Mouse (Mus musculus) limb, embryonic 14.5 days (tissue): ENCODE results near the gene Slc35g3. TPM values are rescaled to one million over a fixed set of nuclear protein-coding genes. Genes with fewer than 3 reads are reported as not detected.
"Not testable (repeated sequence)": the region's sequence is repeated elsewhere in the genome, so short reads cannot be mapped to it uniquely, and the experiment has no call there.

Experiments used
- ATAC-seq: fragments of 200-750 bp; cut with Nextera tagmentation; 2 replicates; pipeline ENCODE4 v1.8.0; 2017; ENCODE audit warnings: low read depth, moderate number of reproducible peaks, moderate TSS enrichment; ENCODE audit not compliant: low FRiP score
- DNase-seq: peaks from one replicate; pipeline ENCODE4 v3.0.0-alpha.2; 2015; ENCODE audit warnings: low spot score
- H3K27ac ChIP-seq: fragments of 300-500 bp; sonication (generic); replicated peaks from 2 replicates; pipeline ENCODE4 v1.5.1; 2014; ENCODE audit warnings: low read depth, mild to moderate bottlenecking, low read length, moderate library complexity, mixed read lengths
- H3K27me3 ChIP-seq: fragments of 300-500 bp; sonication (generic); 2 replicates; pipeline ENCODE4 v1.6.1; 2014; ENCODE audit warnings: low read length, mixed read lengths; ENCODE audit not compliant: control insufficient read depth, insufficient read depth
- H3K36me3 ChIP-seq: fragments of 300-500 bp; sonication (generic); 2 replicates; pipeline ENCODE4 v1.6.1; 2014; ENCODE audit warnings: mild to moderate bottlenecking, low read length, moderate library complexity, mixed read lengths; ENCODE audit not compliant: control insufficient read depth, insufficient read depth
- H3K4me1 ChIP-seq: fragments of 300-500 bp; sonication (generic); 2 replicates; pipeline ENCODE4 v1.6.1; 2014; ENCODE audit warnings: antibody characterized with exemption, low read length, mixed read lengths; ENCODE audit not compliant: control insufficient read depth, insufficient read depth
- H3K4me2 ChIP-seq: fragments of 300-500 bp; sonication (generic); replicated peaks from 2 replicates; pipeline ENCODE4 v1.6.1; 2014; ENCODE audit warnings: low read depth, mild to moderate bottlenecking, low read length, moderate library complexity; ENCODE audit not compliant: severe bottlenecking
- H3K4me3 ChIP-seq: fragments of 300-500 bp; sonication (generic); replicated peaks from 2 replicates; pipeline ENCODE4 v1.5.1; 2014; ENCODE audit warnings: low read length
- H3K9ac ChIP-seq: fragments of 300-500 bp; sonication (generic); 2 replicates; pipeline ENCODE4 v1.6.1; 2014; ENCODE audit warnings: mild to moderate bottlenecking, low read depth, low read length, moderate library complexity; ENCODE audit not compliant: severe bottlenecking
- H3K9me3 ChIP-seq: fragments of 300-500 bp; sonication (generic); 2 replicates; pipeline ENCODE4 v1.6.1; 2016; ENCODE audit warnings: low read length; ENCODE audit not compliant: control insufficient read depth
- POLR2A ChIP-seq: fragments of 200-500 bp; IDR thresholded peaks from 2 replicates; pipeline ENCODE4 v1.8.0; 2012; ENCODE audit warnings: inconsistent platforms, mild to moderate bottlenecking, moderate library complexity, borderline replicate concordance; ENCODE audit not compliant: insufficient read depth, insufficient read length; ENCODE audit errors: extremely low read depth
- WGBS: fragments of 180-500 bp; shearing (Covaris S2); extraction: QIAGEN DNeasy Blood & Tissue Kit; methylation state at CpG from one replicate; pipeline ENCODE4 v1.1.7; 2014; 5-methylcytosine and 5-hydroxymethylcytosine counted together
- polyA plus RNA-seq, 2 experiments: library from polyadenylated mRNA; depleted of rRNA in 1 of 2; stranded (reverse) in 1 of 2; unstranded in 1 of 2; fragments of >200 nt; fragmentation: Nextera tagmentation in 1 of 2; extraction: Ambion mirVana in 1 of 2; gene quantifications; 2 replicates each; pipeline versions ENCODE4 v1.2.1 to v1.2.3; 2012 to 2014

Slc35g3 gene
- polyA plus RNA-seq, 2 experiments, result 0.21 to 0.23 TPM

GRCm38 (mm10) chr11:69751635-69752034 lies 10.1 kb downstream of the Slc35g3 start:
- Histone ChIP-seq H3K9me3 (no peaks in the 10 kb centered on the region), H3K4me1 (peaks cover 15% of the 10 kb centered on the region), H3K9ac (no peak overlapping the region; the same call in 1 of the 2 replicates), H3K27me3 (no peaks in the 10 kb centered on the region), H3K4me3 (no peak overlapping the region), H3K4me2 (no peak overlapping the region), H3K27ac (no peak overlapping the region), H3K36me3 (peaks cover 11% of the 10 kb centered on the region)
- no peak for TF ChIP-seq POLR2A
- 75% methylated on average over 3 of the region's 3 CpGs for WGBS
- ATAC-seq (no peak), DNase-seq (no peak)

DNA sequence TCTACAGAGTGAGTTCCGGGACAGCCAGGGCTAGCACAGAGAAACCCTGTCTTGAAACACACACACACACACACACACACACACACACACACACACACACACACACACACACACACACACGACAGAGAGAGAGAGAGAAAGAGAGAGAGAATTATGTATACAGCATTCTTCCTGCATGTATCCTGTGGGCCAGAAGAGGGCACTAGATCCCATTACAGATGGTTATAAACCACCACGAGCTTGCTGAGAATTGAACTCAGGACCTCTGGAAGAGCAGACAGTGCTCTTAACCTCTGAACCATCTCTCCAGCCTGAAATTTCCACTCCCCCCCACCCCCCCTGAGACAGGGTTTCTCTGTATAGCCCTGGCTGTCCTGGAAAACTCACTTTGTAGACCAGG lies 30.4 kb downstream of the Slc35g3 start:
- H3K9ac ChIP-seq, H3K27ac ChIP-seq, H3K4me1 ChIP-seq, H3K9me3 ChIP-seq, H3K4me2 ChIP-seq, H3K27me3 ChIP-seq, ATAC-seq, H3K4me3 ChIP-seq, DNase-seq: not testable (repeated sequence)
- 81% methylated on average over 2 of the region's 3 CpGs for WGBS
- H3K36me3 ChIP-seq, result peaks cover 39% of the 10 kb centered on the region

- ATAC-seq (no peak), DNase-seq (no peak)
- no peak overlapping the region for H3K4me3 ChIP-seq
- H3K27ac ChIP-seq, result no peak overlapping the region
- H3K4me2 ChIP-seq, result no peak overlapping the region
- H3K9ac ChIP-seq, result no peak overlapping the region
- no peaks in the 10 kb centered on the region for H3K9me3 ChIP-seq
- no peak for TF ChIP-seq POLR2A
- no peaks in the 10 kb centered on the region for H3K4me1 ChIP-seq
- 23% methylated on average over 3 of the region's 3 CpGs for WGBS
- H3K36me3 ChIP-seq, result peaks cover 15% of the 10 kb centered on the region
- no peaks in the 10 kb centered on the region for H3K27me3 ChIP-seq
Measured at GRCm38 (mm10) chr11:69729063-69729462, 32.7 kb downstream of the Slc35g3 start.

DNA sequence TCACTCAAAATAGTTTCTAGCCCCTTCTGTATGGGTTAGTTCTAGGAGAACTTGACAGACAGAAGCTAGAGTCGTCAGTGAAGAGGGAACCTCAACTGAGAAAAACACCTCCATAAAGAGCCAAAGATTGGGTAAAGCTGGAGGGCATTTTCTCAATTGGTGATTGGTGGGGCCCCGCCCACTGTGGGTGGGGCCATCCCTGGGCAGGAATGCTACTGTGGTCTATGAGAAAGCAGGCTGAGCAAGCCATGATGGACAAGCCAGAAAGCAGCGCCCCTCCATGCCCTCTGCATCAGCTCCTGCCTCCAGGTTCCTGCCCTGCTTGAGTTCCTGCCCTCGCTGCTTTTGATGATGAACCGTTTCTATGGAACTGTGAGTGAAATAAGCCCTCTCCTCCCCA lies 35.8 kb downstream of the Slc35g3 start:
- no peak overlapping the region for H3K4me3 ChIP-seq
- no peak overlapping the region for H3K27ac ChIP-seq
- DNase-seq, result no peak
- no peaks in the 10 kb centered on the region for H3K4me1 ChIP-seq
- H3K27me3 ChIP-seq, result no peaks in the 10 kb centered on the region
- no peak for TF ChIP-seq POLR2A
- H3K9me3 ChIP-seq, result no peaks in the 10 kb centered on the region
- no peak overlapping the region for H3K4me2 ChIP-seq
- ATAC-seq, result no peak
- H3K36me3 ChIP-seq, result no peaks in the 10 kb centered on the region
- no peak overlapping the region for H3K9ac ChIP-seq
- 30% methylated on average over 5 of the region's 5 CpGs for WGBS

DNA sequence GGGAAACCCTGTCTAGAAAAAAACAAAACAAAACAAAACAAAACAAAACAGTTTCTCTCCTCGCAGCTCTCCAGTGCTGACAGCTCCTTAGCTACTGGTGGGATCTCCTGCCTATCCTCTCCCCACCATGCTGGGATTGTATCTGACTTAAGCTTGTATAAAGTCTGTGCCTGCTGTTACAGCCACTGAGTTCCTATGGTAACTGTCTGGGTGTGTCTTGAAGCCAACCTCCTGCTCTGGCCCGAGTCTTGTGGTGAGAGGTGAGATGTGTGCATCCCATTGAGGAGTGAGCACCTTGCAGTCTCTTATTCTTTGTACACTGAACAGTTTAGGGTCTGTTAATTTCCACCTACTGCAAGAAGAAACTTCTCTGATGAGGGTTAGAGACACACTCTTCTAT lies 38.7 kb downstream of the Slc35g3 start:
- no peak overlapping the region for H3K9ac ChIP-seq
- H3K36me3 ChIP-seq, result no peaks in the 10 kb centered on the region
- H3K27ac ChIP-seq, result no peak overlapping the region
- H3K4me3 ChIP-seq, result no peak overlapping the region
- ATAC-seq, result no peak
- DNase-seq, result no peak
- no peaks in the 10 kb centered on the region for H3K9me3 ChIP-seq
- 55% methylated on average over 2 of the region's 2 CpGs for WGBS
- no peak overlapping the region for H3K4me2 ChIP-seq
- TF ChIP-seq POLR2A, result no peak
- H3K27me3 ChIP-seq, result no peaks in the 10 kb centered on the region
- no peaks in the 10 kb centered on the region for H3K4me1 ChIP-seq

DNA sequence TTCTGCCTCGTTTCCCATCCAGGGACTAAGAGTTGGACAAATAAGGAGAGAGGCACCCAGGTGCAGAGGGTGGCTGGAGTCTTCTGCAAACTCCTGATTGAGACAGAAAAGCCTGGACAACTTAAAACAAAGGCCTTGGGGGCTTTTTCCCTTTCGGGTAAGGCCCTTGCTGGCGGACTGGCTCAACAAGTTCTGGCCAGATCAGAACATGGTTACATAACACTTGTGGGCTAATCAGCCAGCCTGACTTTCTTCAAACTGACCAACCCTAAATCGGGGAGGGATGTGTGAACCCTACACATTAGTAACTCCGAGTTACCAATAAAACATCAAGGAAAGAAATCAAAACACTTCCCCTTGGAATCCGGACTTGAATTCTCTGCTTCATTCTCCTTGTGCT lies 40.9 kb downstream of the Slc35g3 start:
- Histone ChIP-seq H3K27me3 (no peaks in the 10 kb centered on the region), H3K27ac (no peak overlapping the region), H3K9me3 (no peaks in the 10 kb centered on the region), H3K4me1 (0 out of 2 replicates have a peak, but pooled peaks cover 4% of the 10 kb centered on the region), H3K4me2 (no peak overlapping the region), H3K9ac (no peak overlapping the region), H3K36me3 (no peaks in the 10 kb centered on the region), H3K4me3 (no peak overlapping the region)
- ATAC-seq (no peak), DNase-seq (no peak)
- no peak for TF ChIP-seq POLR2A
- WGBS, result 58% methylated on average over 6 of the region's 6 CpGs
